Mouse (Mus musculus): ENCODE measurements around the gene Jak1. TPM values are rescaled to one million over a fixed set of nuclear protein-coding genes. Genes with fewer than 3 reads are reported as not detected.
A peak's percentile ranks its signal among the peaks of the same experiment; 100 is the strongest.
"Not testable (repeated sequence)": the region's sequence is repeated elsewhere in the genome, so short reads cannot be mapped to it uniquely, and the experiment has no call there.

Gene Jak1
- polyA plus RNA-seq, 1 experiment from 2014 or later: 61.3 TPM

- Histone ChIP-seq H3K27ac (ENCODE audit: low read depth, low read length) (no peak overlapping the region), H3K9me3 (ENCODE audit: control insufficient read depth, low read length) (no peaks in the 10 kb centered on the region), H3K4me2 (ENCODE audit: low read depth) (no peak overlapping the region), H3K36me3 (ENCODE audit: control insufficient read depth, insufficient read depth, low read length) (no peaks in the 10 kb centered on the region), H3K9ac (ENCODE audit: low read length) (no peak overlapping the region), H3K4me1 (ENCODE audit: control insufficient read depth, insufficient read depth, low read length) (no peaks in the 10 kb centered on the region), H3K27me3 (ENCODE audit: control insufficient read depth, insufficient read depth, low read length) (0 out of 2 replicates have a peak, but pooled peaks cover 1% of the 10 kb centered on the region), H3K4me3 (ENCODE audit: low read depth, low read length) (no peak overlapping the region)
- no peak for DNase-seq (ENCODE audit: low spot score)
- ATAC-seq (ENCODE audit: insufficient read depth, low FRiP score, low TSS enrichment): no peak; the same call in 1 of the 2 replicates
- 87% methylated on average over 2 of the region's 2 CpGs for WGBS
Measured at GRCm38 (mm10) chr4:101285906-101286432, 20.9 kb upstream of the Jak1 start.

GRCm38 (mm10) chr4:101283938-101284337, 18.9 kb upstream of the Jak1 start:
- H3K4me3 ChIP-seq (ENCODE audit: low read depth, low read length): no peak overlapping the region
- H3K4me1 ChIP-seq (ENCODE audit: control insufficient read depth, insufficient read depth, low read length): no peaks in the 10 kb centered on the region
- DNase-seq (ENCODE audit: low spot score) (no peak), ATAC-seq (ENCODE audit: insufficient read depth, low FRiP score, low TSS enrichment) (no peak)
- no peak overlapping the region for H3K9ac ChIP-seq (ENCODE audit: low read length)
- H3K9me3 ChIP-seq (ENCODE audit: control insufficient read depth, low read length): no peaks in the 10 kb centered on the region
- no peaks in the 10 kb centered on the region for H3K27me3 ChIP-seq (ENCODE audit: control insufficient read depth, insufficient read depth, low read length)
- WGBS: 88% methylated on average over 4 of the region's 4 CpGs
- no peak overlapping the region for H3K4me2 ChIP-seq (ENCODE audit: low read depth)
- no peaks in the 10 kb centered on the region for H3K36me3 ChIP-seq (ENCODE audit: control insufficient read depth, insufficient read depth, low read length)
- no peak overlapping the region for H3K27ac ChIP-seq (ENCODE audit: low read depth, low read length)

- no peak for DNase-seq (ENCODE audit: low spot score)
- 83% methylated on average over 1 of the region's 1 CpGs for WGBS
- Histone ChIP-seq H3K36me3 (ENCODE audit: control insufficient read depth, insufficient read depth, low read length) (no peaks in the 10 kb centered on the region), H3K27ac (ENCODE audit: low read depth, low read length) (no peak overlapping the region), H3K4me2 (ENCODE audit: low read depth) (no peak overlapping the region), H3K4me1 (ENCODE audit: control insufficient read depth, insufficient read depth, low read length) (no peaks in the 10 kb centered on the region), H3K27me3 (ENCODE audit: control insufficient read depth, insufficient read depth, low read length) (no peaks in the 10 kb centered on the region), H3K9ac (ENCODE audit: low read length) (no peak overlapping the region), H3K9me3 (ENCODE audit: control insufficient read depth, low read length) (no peaks in the 10 kb centered on the region), H3K4me3 (ENCODE audit: low read depth, low read length) (no peak overlapping the region)
- no peak for ATAC-seq (ENCODE audit: insufficient read depth, low FRiP score, low TSS enrichment)
Measured at GRCm38 (mm10) chr4:101282237-101282636, 17.2 kb upstream of the Jak1 start.

GRCm38 (mm10) chr4:101280119-101280518, 15.0 kb upstream of the Jak1 start:
- Histone ChIP-seq H3K36me3 (ENCODE audit: control insufficient read depth, insufficient read depth, low read length) (no peaks in the 10 kb centered on the region), H3K4me1 (ENCODE audit: control insufficient read depth, insufficient read depth, low read length) (no peaks in the 10 kb centered on the region), H3K9me3 (ENCODE audit: control insufficient read depth, low read length) (no peaks in the 10 kb centered on the region), H3K27ac (ENCODE audit: low read depth, low read length) (no peak overlapping the region), H3K27me3 (ENCODE audit: control insufficient read depth, insufficient read depth, low read length) (no peaks in the 10 kb centered on the region), H3K4me3 (ENCODE audit: low read depth, low read length) (no peak overlapping the region), H3K4me2 (ENCODE audit: low read depth) (no peak overlapping the region), H3K9ac (ENCODE audit: low read length) (no peak overlapping the region)
- ATAC-seq (ENCODE audit: insufficient read depth, low FRiP score, low TSS enrichment) (no peak), DNase-seq (ENCODE audit: low spot score) (no peak)
- WGBS: 93% methylated on average over 2 of the region's 2 CpGs

GRCm38 (mm10) chr4:101276456-101277070, 11.5 kb upstream of the Jak1 start:
- Histone ChIP-seq H3K4me1 (ENCODE audit: control insufficient read depth, insufficient read depth, low read length) (no peaks in the 10 kb centered on the region), H3K36me3 (ENCODE audit: control insufficient read depth, insufficient read depth, low read length) (no peaks in the 10 kb centered on the region), H3K9ac (ENCODE audit: low read length) (no peak overlapping the region), H3K27ac (ENCODE audit: low read depth, low read length) (no peak overlapping the region), H3K9me3 (ENCODE audit: control insufficient read depth, low read length) (no peaks in the 10 kb centered on the region), H3K4me2 (ENCODE audit: low read depth) (no peak overlapping the region), H3K27me3 (ENCODE audit: control insufficient read depth, insufficient read depth, low read length) (no peaks in the 10 kb centered on the region), H3K4me3 (ENCODE audit: low read depth, low read length) (no peak overlapping the region)
- ATAC-seq (ENCODE audit: insufficient read depth, low FRiP score, low TSS enrichment) (no peak), DNase-seq (ENCODE audit: low spot score) (no peak)
- 82% methylated on average over 6 of the region's 6 CpGs for WGBS

GRCm38 (mm10) chr4:101275881-101276280, 10.8 kb upstream of the Jak1 start:
- ATAC-seq (ENCODE audit: insufficient read depth, low FRiP score, low TSS enrichment): no peak
- Histone ChIP-seq H3K9ac (ENCODE audit: low read length) (no peak overlapping the region), H3K4me2 (ENCODE audit: low read depth) (no peak overlapping the region), H3K27ac (ENCODE audit: low read depth, low read length) (no peak overlapping the region), H3K9me3 (ENCODE audit: control insufficient read depth, low read length) (no peaks in the 10 kb centered on the region), H3K36me3 (ENCODE audit: control insufficient read depth, insufficient read depth, low read length) (no peaks in the 10 kb centered on the region), H3K4me1 (ENCODE audit: control insufficient read depth, insufficient read depth, low read length) (no peaks in the 10 kb centered on the region), H3K4me3 (ENCODE audit: low read depth, low read length) (no peak overlapping the region), H3K27me3 (ENCODE audit: control insufficient read depth, insufficient read depth, low read length) (no peaks in the 10 kb centered on the region)
- 89% methylated on average over 3 of the region's 3 CpGs for WGBS
- DNase-seq (ENCODE audit: low spot score): no peak

GRCm38 (mm10) chr4:101270734-101271133, 5.7 kb upstream of the Jak1 start:
- H3K9me3 ChIP-seq (ENCODE audit: control insufficient read depth, low read length): no peaks in the 10 kb centered on the region
- WGBS: 83% methylated on average over 3 of the region's 3 CpGs

GRCm38 (mm10) chr4:101268506-101268905, 3.4 kb upstream of the Jak1 start:
- H3K4me2 ChIP-seq (ENCODE audit: low read depth); H3K4me1 ChIP-seq (ENCODE audit: control insufficient read depth, insufficient read depth, low read length); H3K27ac ChIP-seq (ENCODE audit: low read depth, low read length); H3K9ac ChIP-seq (ENCODE audit: low read length); DNase-seq (ENCODE audit: low spot score); H3K27me3 ChIP-seq (ENCODE audit: control insufficient read depth, insufficient read depth, low read length); H3K36me3 ChIP-seq (ENCODE audit: control insufficient read depth, insufficient read depth, low read length); H3K9me3 ChIP-seq (ENCODE audit: control insufficient read depth, low read length); H3K4me3 ChIP-seq (ENCODE audit: low read depth, low read length); ATAC-seq (ENCODE audit: insufficient read depth, low FRiP score, low TSS enrichment): not testable (repeated sequence)
- 64% methylated on average over 1 of the region's 1 CpGs for WGBS

More at GRCm38 (mm10) chr4:101270734-101271133, 5.7 kb upstream of the Jak1 start:
- no peak overlapping the region for H3K27ac ChIP-seq (ENCODE audit: low read depth, low read length)
- no peaks in the 10 kb centered on the region for H3K36me3 ChIP-seq (ENCODE audit: control insufficient read depth, insufficient read depth, low read length)
- H3K4me2 ChIP-seq (ENCODE audit: low read depth): no peak overlapping the region
- H3K4me3 ChIP-seq (ENCODE audit: low read depth, low read length): no peak overlapping the region
- DNase-seq (ENCODE audit: low spot score) (no peak), ATAC-seq (ENCODE audit: insufficient read depth, low FRiP score, low TSS enrichment) (no peak)
- no peaks in the 10 kb centered on the region for H3K27me3 ChIP-seq (ENCODE audit: control insufficient read depth, insufficient read depth, low read length)
- no peak overlapping the region for H3K9ac ChIP-seq (ENCODE audit: low read length)
- no peaks in the 10 kb centered on the region for H3K4me1 ChIP-seq (ENCODE audit: control insufficient read depth, insufficient read depth, low read length)

GRCm38 (mm10) chr4:101265523-101265922, 441 bp upstream of the Jak1 start:
- no peak for DNase-seq (ENCODE audit: low spot score)
- Histone ChIP-seq H3K9ac (ENCODE audit: low read length) (no peak overlapping the region), H3K36me3 (ENCODE audit: control insufficient read depth, insufficient read depth, low read length) (no peaks in the 10 kb centered on the region), H3K4me2 (ENCODE audit: low read depth) (peak overlapping the region; percentile 67), H3K27ac (ENCODE audit: low read depth, low read length) (no peak overlapping the region), H3K4me1 (ENCODE audit: control insufficient read depth, insufficient read depth, low read length) (0 out of 2 replicates have a peak, but pooled peaks cover 3% of the 10 kb centered on the region), H3K9me3 (ENCODE audit: control insufficient read depth, low read length) (no peaks in the 10 kb centered on the region), H3K4me3 (ENCODE audit: low read depth, low read length) (peak overlapping the region; percentile 94), H3K27me3 (ENCODE audit: control insufficient read depth, insufficient read depth, low read length) (no peaks in the 10 kb centered on the region)
- ATAC-seq (ENCODE audit: insufficient read depth, low FRiP score, low TSS enrichment): peak; percentile 25; the same call in 1 of the 2 replicates
- 29% methylated on average over 6 of the region's 7 CpGs for WGBS
